Mouse (Mus musculus): ENCODE results near the gene Prkch.

- TF ChIP-seq EP300 (IDR thresholded peaks at IDR 0.05; ENCODE audit: low read depth): no peak
- TF ChIP-seq CTCF (IDR thresholded peaks at IDR 0.05; ENCODE audit: low read depth): no peak
These were observed 232.3 kb downstream of the Prkch start for GRCm38 (mm10) chr12:73816866-73817265.
